In genomic region chr1:134077389-134078060, GRCm38 (mm10) we compare ENCODE assay signal across 8 mouse cellular contexts. TPM values are rescaled to one million over a fixed set of nuclear protein-coding genes. Genes with fewer than 3 reads are reported as not detected.
DNase-seq lines count a peak whose midpoint lies in the region; ATAC-seq and TF ChIP-seq lines count a peak whose summit lies in the region.

No protein-coding gene starts in this region.

- intact Hi-C loops in heart, postnatal 10 days (cut with DNase I): loop anchor here (2.0 kb wide), 1 partner anchor 15 kb away; no protein-coding TSS in a partner anchor

- H3K9ac ChIP-seq in forebrain, embryonic 12.5 days: peak overlapping the region; percentile 93
- peak overlapping the region; percentile 91 for H3K9ac ChIP-seq in intestine, postnatal 0 days (ENCODE audit: low read depth, low read length)
- H3K9ac ChIP-seq in lung, postnatal 0 days (replicated peaks; ENCODE audit: low read depth): peak overlapping the region; percentile 99

- H3K36me3 ChIP-seq in forebrain, embryonic 12.5 days (replicated peaks): peaks cover 33% of the 10 kb centered on the region
- peaks cover 25% of the 10 kb centered on the region for H3K36me3 ChIP-seq in intestine, postnatal 0 days (ENCODE audit: control insufficient read depth, insufficient read depth)
- peaks cover 30% of the 10 kb centered on the region for H3K36me3 ChIP-seq in lung, postnatal 0 days (ENCODE audit: insufficient read depth, low read length)

- peak overlapping the region; percentile 81 for H3K4me2 ChIP-seq in forebrain, embryonic 12.5 days
- peak overlapping the region; percentile 77 for H3K4me2 ChIP-seq in intestine, postnatal 0 days (replicated peaks; ENCODE audit: low read depth)
- peak overlapping the region; percentile 85 for H3K4me2 ChIP-seq in lung, postnatal 0 days (replicated peaks; ENCODE audit: low read depth, low read length)

- TF ChIP-seq EP300 in lung, postnatal 0 days (IDR thresholded peaks at IDR 0.05): peak; percentile 57

- 32% methylated on average over 14 of the region's 14 CpGs for WGBS in forebrain, embryonic 12.5 days
- WGBS in intestine, postnatal 0 days: 39% methylated on average over 14 of the region's 14 CpGs
- 10% methylated on average over 14 of the region's 14 CpGs for WGBS in lung, postnatal 0 days

- ATAC-seq in activated CD4-positive, CD25-positive, alpha-beta regulatory T cell, adult 4 months: peak; percentile 28
- peak; percentile 19; the same call in 1 of the 2 replicates for ATAC-seq in forebrain, embryonic 12.5 days (ENCODE audit: low FRiP score)
- ATAC-seq in intestine, postnatal 0 days: no peak
- no peak for ATAC-seq in lung, postnatal 0 days

- H3K4me3 ChIP-seq in forebrain, embryonic 12.5 days (replicated peaks): peak overlapping the region; percentile 76
- H3K4me3 ChIP-seq in intestine, postnatal 0 days (ENCODE audit: low read depth, low read length): peak overlapping the region; percentile 82
- peak overlapping the region; percentile 99 for H3K4me3 ChIP-seq in lung, postnatal 0 days (ENCODE audit: low read depth, low read length)

- H3K4me1 ChIP-seq in forebrain, embryonic 12.5 days: peaks cover 65% of the 10 kb centered on the region
- no peaks in the 10 kb centered on the region; the same call in 1 of the 2 replicates for H3K4me1 ChIP-seq in intestine, postnatal 0 days (replicated peaks; ENCODE audit: control insufficient read depth, insufficient read depth, low read length)
- peaks cover 26% of the 10 kb centered on the region for H3K4me1 ChIP-seq in lung, postnatal 0 days (ENCODE audit: insufficient read depth, low read depth, low read length)

- H3K9me3 ChIP-seq in forebrain, embryonic 12.5 days: no peaks in the 10 kb centered on the region
- no peaks in the 10 kb centered on the region for H3K9me3 ChIP-seq in intestine, postnatal 0 days (ENCODE audit: control insufficient read depth)
- H3K9me3 ChIP-seq in lung, postnatal 0 days (ENCODE audit: low read length): no peaks in the 10 kb centered on the region

- peak overlapping the region; percentile 85 for H3K27ac ChIP-seq in forebrain, embryonic 12.5 days
- H3K27ac ChIP-seq in intestine, postnatal 0 days (ENCODE audit: low read depth, low read length): peak overlapping the region; percentile 70; the same call in 1 of the 2 replicates
- peak overlapping the region; percentile 97 for H3K27ac ChIP-seq in lung, postnatal 0 days (ENCODE audit: low read length)

- H3K27me3 ChIP-seq in forebrain, embryonic 12.5 days: no peaks in the 10 kb centered on the region
- no peaks in the 10 kb centered on the region for H3K27me3 ChIP-seq in intestine, postnatal 0 days (replicated peaks; ENCODE audit: control insufficient read depth, insufficient read depth, low read length)
- no peaks in the 10 kb centered on the region for H3K27me3 ChIP-seq in lung, postnatal 0 days (replicated peaks; ENCODE audit: insufficient read depth, low read length)

- DNase-seq in heart, adult 11 months: peak; percentile 97
- DNase-seq in heart, postnatal 10 days: no peak
- peak; percentile 85 for DNase-seq in lung, postnatal 0 days (ENCODE audit: low spot score)
- DNase-seq in spleen, postnatal 4 days (ENCODE audit: low spot score in 2 of 2): peak; percentile 56 to 77
- DNase-seq in urinary bladder, postnatal 4 days (ENCODE audit: low spot score in 2 of 2): no peak

- TF ChIP-seq CTCF in intestine, postnatal 0 days (IDR thresholded peaks at IDR 0.05; ENCODE audit: low read depth): peak; percentile 61
- peak; percentile 63 for TF ChIP-seq CTCF in lung, postnatal 0 days (IDR thresholded peaks at IDR 0.05)

RNA-seq across cellular contexts. Expression of gene Btg2, which starts 1.4 kb away (rescaled TPM):
- total RNA-seq in heart, postnatal 10 days (2021): 10 to 100 TPM; 30.3 to 32.9 TPM
- 100 to 1,000 TPM; 174 to 181 TPM for polyA plus RNA-seq in activated CD4-positive, CD25-positive, alpha-beta regulatory T cell, adult 4 months (2017; shearing (Covaris generic))
- polyA plus RNA-seq in forebrain, embryonic 12.5 days (2016; fragmentation: Nextera tagmentation; extraction: Ambion mirVana): 128 and 135 TPM in 2 replicates
- 30.0 and 32.6 TPM in 2 replicates for polyA plus RNA-seq in intestine, postnatal 0 days (2015; fragmentation: Nextera tagmentation; extraction: Ambion mirVana)
- 177 and 184 TPM in 2 replicates for polyA plus RNA-seq in lung, postnatal 0 days (2015; fragmentation: Nextera tagmentation; extraction: Ambion mirVana)

RNA-seq across cellular contexts. Expression of gene Chit1, which starts 33.5 kb away (rescaled TPM):
- not detected for total RNA-seq in heart, postnatal 10 days (2021)
- not detected for polyA plus RNA-seq in activated CD4-positive, CD25-positive, alpha-beta regulatory T cell, adult 4 months (2017; shearing (Covaris generic))
- polyA plus RNA-seq in forebrain, embryonic 12.5 days (2016; fragmentation: Nextera tagmentation; extraction: Ambion mirVana): not detected in 2 replicates
- polyA plus RNA-seq in intestine, postnatal 0 days (2015; fragmentation: Nextera tagmentation; extraction: Ambion mirVana): 0.25 TPM in 1 of 2 replicates, not detected in the other
- polyA plus RNA-seq in lung, postnatal 0 days (2015; fragmentation: Nextera tagmentation; extraction: Ambion mirVana): 0.29 TPM in 1 of 2 replicates, not detected in the other

RNA-seq across cellular contexts. Expression of gene Fmod, which starts 40.5 kb away (rescaled TPM):
- total RNA-seq in heart, postnatal 10 days (2021): 10 to 100 TPM; 18.1 to 25.8 TPM
- not detected for polyA plus RNA-seq in activated CD4-positive, CD25-positive, alpha-beta regulatory T cell, adult 4 months (2017; shearing (Covaris generic))
- polyA plus RNA-seq in forebrain, embryonic 12.5 days (2016; fragmentation: Nextera tagmentation; extraction: Ambion mirVana): 2.2 and 3.3 TPM in 2 replicates
- 2.2 and 2.4 TPM in 2 replicates for polyA plus RNA-seq in intestine, postnatal 0 days (2015; fragmentation: Nextera tagmentation; extraction: Ambion mirVana)
- 9.7 and 10.0 TPM in 2 replicates for polyA plus RNA-seq in lung, postnatal 0 days (2015; fragmentation: Nextera tagmentation; extraction: Ambion mirVana)

Comparison
In these comparisons a context has a peak if more than half of its experiments do, and no peak if none do; other contexts are left out.
1. DNase-seq: peak in heart, adult 11 months (single experiment), lung, postnatal 0 days (single experiment) and spleen, postnatal 4 days (2 of 2); none in heart, postnatal 10 days (0 of 2) and urinary bladder, postnatal 4 days (0 of 2).
2. ATAC-seq: peak in activated CD4-positive, CD25-positive, alpha-beta regulatory T cell, adult 4 months (single experiment) and forebrain, embryonic 12.5 days (single experiment); none in intestine, postnatal 0 days (single experiment) and lung, postnatal 0 days (single experiment).
3. Peak in every context shown above with its lines, with median percentiles within 50 percentile points of each other: H3K27ac ChIP-seq, H3K4me2 ChIP-seq, H3K4me3 ChIP-seq and H3K9ac ChIP-seq.